Mouse (Mus musculus) heart, postnatal 0 days (tissue): ENCODE measurements around the gene Slmap.
A peak's percentile ranks its signal among the peaks of the same experiment; 100 is the strongest.

Source experiments
- CTCF ChIP-seq: IDR thresholded peaks from 2 replicates; pipeline ENCODE4 v1.5.1; 2016; ENCODE audit warnings: antibody characterized with exemption, control low read depth, low read depth
- EP300 ChIP-seq: IDR thresholded peaks from 2 replicates; pipeline ENCODE4 v1.6.1; 2016; ENCODE audit warnings: antibody characterized with exemption, low read depth

- TF ChIP-seq CTCF, result peak; percentile 48
- TF ChIP-seq EP300, result no peak
Measured at GRCm38 (mm10) chr14:26459516-26459915, 75.2 kb downstream of the Slmap start.
